In genomic region chr1:189729141-189729815, GRCm38 (mm10) we compare ENCODE assay signal across 8 mouse cellular contexts. TPM values are rescaled to one million over a fixed set of nuclear protein-coding genes. Genes with fewer than 3 reads are reported as not detected.
DNase-seq lines count a peak whose midpoint lies in the region; ATAC-seq lines count a peak whose summit lies in the region.

No protein-coding gene starts in this region.

- peaks cover 39% of the 10 kb centered on the region for H3K4me1 ChIP-seq in heart, embryonic 15.5 days (replicated peaks)
- peaks cover 36% of the 10 kb centered on the region for H3K4me1 ChIP-seq in hindbrain, embryonic 12.5 days
- peaks cover 13% of the 10 kb centered on the region for H3K4me1 ChIP-seq in midbrain, embryonic 14.5 days (ENCODE audit: control insufficient read depth, insufficient read depth, low read length)

- WGBS in heart, embryonic 15.5 days: 15% methylated on average over 17 of the region's 17 CpGs
- WGBS in hindbrain, embryonic 12.5 days: 7% methylated on average over 17 of the region's 17 CpGs
- WGBS in midbrain, embryonic 14.5 days: 9% methylated on average over 17 of the region's 17 CpGs

- peak overlapping the region; percentile 88 for H3K4me2 ChIP-seq in heart, embryonic 15.5 days
- peak overlapping the region; percentile 97 for H3K4me2 ChIP-seq in hindbrain, embryonic 12.5 days (replicated peaks)
- H3K4me2 ChIP-seq in midbrain, embryonic 14.5 days (ENCODE audit: low read length): peak overlapping the region; percentile 98

- H3K9ac ChIP-seq in heart, embryonic 15.5 days: peak overlapping the region; percentile 83
- no peak overlapping the region for H3K9ac ChIP-seq in hindbrain, embryonic 12.5 days
- 0 out of 2 replicates have a peak overlapping the region, but pooled peaks have one; percentile 36 for H3K9ac ChIP-seq in midbrain, embryonic 14.5 days (replicated peaks; ENCODE audit: low read length)

- intact Hi-C loops in heart, postnatal 25 days (cut with DNase I): loop anchor here (5.0 kb wide), 1 partner anchor 138 kb away; no protein-coding TSS in a partner anchor

- H3K9me3 ChIP-seq in heart, embryonic 15.5 days (replicated peaks): no peaks in the 10 kb centered on the region
- no peaks in the 10 kb centered on the region for H3K9me3 ChIP-seq in hindbrain, embryonic 12.5 days (replicated peaks)
- H3K9me3 ChIP-seq in midbrain, embryonic 14.5 days (ENCODE audit: control insufficient read depth, low read length): no peaks in the 10 kb centered on the region

- no peaks in the 10 kb centered on the region for H3K27me3 ChIP-seq in heart, embryonic 15.5 days
- peaks cover 42% of the 10 kb centered on the region for H3K27me3 ChIP-seq in hindbrain, embryonic 12.5 days
- H3K27me3 ChIP-seq in midbrain, embryonic 14.5 days (ENCODE audit: control insufficient read depth, insufficient read depth, low read length): peaks cover 25% of the 10 kb centered on the region

- no peak for ATAC-seq in heart, embryonic 15.5 days (replicated peaks; ENCODE audit: insufficient number of reproducible peaks, insufficient read depth, low FRiP score, low read depth)
- ATAC-seq in hindbrain, embryonic 12.5 days (ENCODE audit: low FRiP score): no peak
- no peak for ATAC-seq in midbrain, embryonic 14.5 days (ENCODE audit: low FRiP score, low TSS enrichment)
- ATAC-seq in granulocyte monocyte progenitor cell, adult 5-6 weeks (replicated peaks; ENCODE audit: poor library complexity, severe bottlenecking): no peak

- no peaks in the 10 kb centered on the region for H3K36me3 ChIP-seq in heart, embryonic 15.5 days
- H3K36me3 ChIP-seq in hindbrain, embryonic 12.5 days: no peaks in the 10 kb centered on the region
- H3K36me3 ChIP-seq in midbrain, embryonic 14.5 days (ENCODE audit: control insufficient read depth, insufficient read depth, low read length): no peaks in the 10 kb centered on the region

- peak overlapping the region; percentile 82 for H3K4me3 ChIP-seq in heart, embryonic 15.5 days
- H3K4me3 ChIP-seq in hindbrain, embryonic 12.5 days: peak overlapping the region; percentile 65
- peak overlapping the region; percentile 51 for H3K4me3 ChIP-seq in midbrain, embryonic 14.5 days (replicated peaks; ENCODE audit: low read depth, low read length)

- H3K27ac ChIP-seq in heart, embryonic 15.5 days: peak overlapping the region; percentile 98
- H3K27ac ChIP-seq in hindbrain, embryonic 12.5 days: no peak overlapping the region
- no peak overlapping the region for H3K27ac ChIP-seq in midbrain, embryonic 14.5 days (replicated peaks; ENCODE audit: low read depth, low read length)

- no peak for DNase-seq in heart, postnatal 25 days (ENCODE audit: low spot score)
- peak; percentile 55 for DNase-seq in Muller cell, postnatal 12 days (ENCODE audit: inconsistent ontology term)
- DNase-seq in midbrain, embryonic 14.5 days: no peak
- DNase-seq in adrenal gland, adult (ENCODE audit: inconsistent age in 2 of 2, low spot score in 1 of 2): no peak
- no peak for DNase-seq in urinary bladder, adult 18-20 months (ENCODE audit: low spot score in 2 of 2)

RNA-seq across cellular contexts. Expression of gene Ptpn14, which starts 1.2 kb away (rescaled TPM):
- 7.0 and 10.2 TPM in 2 replicates for polyA plus RNA-seq in heart, embryonic 15.5 days (2015; fragmentation: Nextera tagmentation; extraction: Ambion mirVana)
- total RNA-seq in heart, postnatal 25 days (2021): 10 to 100 TPM; 29.4 to 30.9 TPM
- 7.6 and 8.7 TPM in 2 replicates for polyA plus RNA-seq in hindbrain, embryonic 12.5 days (2016; fragmentation: Nextera tagmentation; extraction: Ambion mirVana)
- 0.70 and 1.7 TPM in 2 replicates for polyA plus RNA-seq in midbrain, embryonic 14.5 days (2014; fragmentation: Nextera tagmentation; extraction: Ambion mirVana)
- 0.09 TPM in 1 of 2 replicates, not detected in the other for total RNA-seq in granulocyte monocyte progenitor cell, adult 5-6 weeks (2014; fragmentation: Nextera tagmentation)
- total RNA-seq in granulocyte monocyte progenitor cell, adult 5-6 weeks (2017): 0.22 and 0.88 TPM in 2 replicates

RNA-seq across cellular contexts. Expression of gene Cenpf, which starts 41.4 kb away (rescaled TPM):
- 62.2 and 71.2 TPM in 2 replicates for polyA plus RNA-seq in heart, embryonic 15.5 days (2015; fragmentation: Nextera tagmentation; extraction: Ambion mirVana)
- total RNA-seq in heart, postnatal 25 days (2021): 1 to 10 TPM; 2.5 to 5.2 TPM
- polyA plus RNA-seq in hindbrain, embryonic 12.5 days (2016; fragmentation: Nextera tagmentation; extraction: Ambion mirVana): 82.6 and 86.6 TPM in 2 replicates
- 13.3 and 27.3 TPM in 2 replicates for polyA plus RNA-seq in midbrain, embryonic 14.5 days (2014; fragmentation: Nextera tagmentation; extraction: Ambion mirVana)
- total RNA-seq in granulocyte monocyte progenitor cell, adult 5-6 weeks (2014; fragmentation: Nextera tagmentation): 8.2 and 25.2 TPM in 2 replicates
- 39.1 and 42.3 TPM in 2 replicates for total RNA-seq in granulocyte monocyte progenitor cell, adult 5-6 weeks (2017)
